In genomic region chr9:84094111-84094510, GRCm38 (mm10) we compare ENCODE assay signal across 14 mouse cellular contexts.
DNase-seq lines count a peak whose midpoint lies in the region; ATAC-seq and TF ChIP-seq lines count a peak whose summit lies in the region.
"Had no signal": no experiment of that assay in that cellular context is flagged by ENCODE, and none has a peak within 500 bp of the region (broad histone marks: within the 10 kb centered on the region; RNA-seq: fewer than 3 reads in every experiment).

No protein-coding gene starts in this region.

- H3K9ac ChIP-seq in heart, adult 2 months (ENCODE audit: low read depth, low read length) = no peak overlapping the region
- H3K9ac ChIP-seq in kidney, embryonic 14.5 days (ENCODE audit: low read depth, low read length) = no peak overlapping the region
- H3K9ac ChIP-seq: embryonic facial prominence, embryonic 12.5 days; heart, embryonic 15.5 days; lung, embryonic 14.5 days had no signal

- 68% methylated on average over 6 of the region's 6 CpGs for WGBS in heart, adult 2 months
- WGBS in kidney, embryonic 14.5 days = 92% methylated on average over 6 of the region's 6 CpGs

- TF ChIP-seq EP300 in heart, adult 2 months (IDR thresholded peaks at IDR 0.05; ENCODE audit: insufficient read depth, low read depth, low read length) = no peak

- no peaks in the 10 kb centered on the region for H3K9me3 ChIP-seq in kidney, embryonic 14.5 days (ENCODE audit: control insufficient read depth, low read length)
- H3K9me3 ChIP-seq: embryonic facial prominence, embryonic 12.5 days; heart, embryonic 15.5 days had no signal

- TF ChIP-seq CTCF in heart, adult 2 months (IDR thresholded peaks at IDR 0.05) = no peak
- TF ChIP-seq CTCF in gastrocnemius, adult 2 months (IDR thresholded peaks at IDR 0.05) = no peak

- peak; percentile 42 to 47 for DNase-seq in heart, adult 2 months
- no peak for DNase-seq in heart, adult 8-10 months (ENCODE audit: low spot score)
- DNase-seq in MN1 (ENCODE audit: low spot score) = peak; percentile 51
- peak; percentile 48 for DNase-seq in cerebellum, adult 11 months
- DNase-seq in gastrocnemius, adult 2 months = peak; percentile 72
- DNase-seq: lung, embryonic 14.5 days; right cerebral cortex, postnatal 4 days had no signal

- H3K27ac ChIP-seq in heart, adult 2 months = no peak overlapping the region
- no peak overlapping the region for H3K27ac ChIP-seq in gastrocnemius, adult 2 months
- no peak overlapping the region for H3K27ac ChIP-seq in kidney, embryonic 14.5 days (ENCODE audit: low read depth, low read length)
- H3K27ac ChIP-seq: embryonic facial prominence, embryonic 12.5 days; heart, embryonic 15.5 days had no signal

- no peaks in the 10 kb centered on the region for H3K36me3 ChIP-seq in heart, adult 2 months (ENCODE audit: control insufficient read depth, insufficient read depth, low read length)
- no peaks in the 10 kb centered on the region for H3K36me3 ChIP-seq in kidney, embryonic 14.5 days (ENCODE audit: control insufficient read depth, insufficient read depth, low read length)
- H3K36me3 ChIP-seq: embryonic facial prominence, embryonic 12.5 days; heart, embryonic 15.5 days had no signal

- no peaks in the 10 kb centered on the region for H3K79me2 ChIP-seq in heart, adult 2 months (replicated peaks; ENCODE audit: control insufficient read depth, insufficient read depth, low read length)

- H3K4me2 ChIP-seq in kidney, embryonic 14.5 days (replicated peaks; ENCODE audit: low read depth, low read length) = no peak overlapping the region
- H3K4me2 ChIP-seq: embryonic facial prominence, embryonic 12.5 days; heart, embryonic 15.5 days; lung, embryonic 14.5 days had no signal

- H3K4me1 ChIP-seq in heart, adult 2 months (ENCODE audit: control insufficient read depth, insufficient read depth, low read length) = peaks cover 1% of the 10 kb centered on the region; the same call in 1 of the 2 replicates
- no peaks in the 10 kb centered on the region for H3K4me1 ChIP-seq in kidney, embryonic 14.5 days (ENCODE audit: control insufficient read depth, insufficient read depth, low read length)
- H3K4me1 ChIP-seq: embryonic facial prominence, embryonic 12.5 days had no signal

- no peaks in the 10 kb centered on the region for H3K27me3 ChIP-seq in heart, adult 2 months (ENCODE audit: control insufficient read depth, insufficient read depth, low read length)
- H3K27me3 ChIP-seq in kidney, embryonic 14.5 days (ENCODE audit: control insufficient read depth, insufficient read depth, low read length) = no peaks in the 10 kb centered on the region
- H3K27me3 ChIP-seq: CH12.LX; embryonic facial prominence, embryonic 12.5 days; heart, embryonic 15.5 days had no signal

- no peak for TF ChIP-seq POLR2A in heart, adult 2 months (IDR thresholded peaks at IDR 0.05; ENCODE audit: insufficient read depth, low read depth, low read length)

- no peak for ATAC-seq in erythroblast, adult 5-6 weeks (replicated peaks; ENCODE audit: low FRiP score, poor library complexity, severe bottlenecking)
- ATAC-seq in kidney, embryonic 14.5 days (ENCODE audit: low FRiP score, low TSS enrichment) = no peak
- no peak for ATAC-seq in monocyte, adult 5-6 weeks (replicated peaks; ENCODE audit: insufficient number of reproducible peaks, low FRiP score, low TSS enrichment, poor library complexity, severe bottlenecking)
- ATAC-seq: intestine, postnatal 0 days had no signal

- H3K4me3 ChIP-seq in heart, adult 2 months = no peak overlapping the region
- no peak overlapping the region for H3K4me3 ChIP-seq in gastrocnemius, adult 2 months
- no peak overlapping the region for H3K4me3 ChIP-seq in kidney, embryonic 14.5 days (ENCODE audit: low read length)
- H3K4me3 ChIP-seq: embryonic facial prominence, embryonic 12.5 days; heart, embryonic 15.5 days had no signal

- intact Hi-C loops in heart, adult 2 months (cut with DNase I) = loop anchor here (10.0 kb wide), 1 partner anchor 1231 kb away; the partner anchor contains the start of gene Tent5a
- intact Hi-C loops in gastrocnemius, adult 2 months (cut with DNase I) = no loop called here
